Mouse (Mus musculus): ENCODE measurements around the gene Crisp4. TPM values are rescaled to one million over a fixed set of nuclear protein-coding genes. Genes with fewer than 3 reads are reported as not detected.

Crisp4 gene
- total and polyA plus RNA-seq, 2 experiments from 2014 or later = not detected

DNA sequence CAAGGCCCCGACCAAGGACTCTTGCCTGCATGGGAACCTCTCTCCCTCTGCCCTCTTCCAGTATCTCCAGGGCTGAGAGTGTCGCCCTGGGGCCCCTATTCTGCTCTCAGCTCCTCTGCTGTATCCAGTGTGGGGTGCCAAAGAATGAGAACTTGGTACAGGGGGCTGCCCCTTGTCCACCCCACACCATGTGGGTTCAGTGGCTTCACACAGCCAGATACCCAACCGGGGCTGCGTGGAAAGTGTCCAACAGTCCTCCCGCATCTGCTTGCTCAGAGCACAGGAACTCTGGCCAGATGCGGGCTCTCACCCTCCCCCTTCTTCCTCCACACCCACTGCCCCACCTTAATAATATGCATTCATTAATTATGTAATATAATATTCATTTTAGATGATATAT is 13.4 kb upstream of the Crisp4 start:
- 85% methylated on average over 6 of the region's 6 CpGs for WGBS

DNA sequence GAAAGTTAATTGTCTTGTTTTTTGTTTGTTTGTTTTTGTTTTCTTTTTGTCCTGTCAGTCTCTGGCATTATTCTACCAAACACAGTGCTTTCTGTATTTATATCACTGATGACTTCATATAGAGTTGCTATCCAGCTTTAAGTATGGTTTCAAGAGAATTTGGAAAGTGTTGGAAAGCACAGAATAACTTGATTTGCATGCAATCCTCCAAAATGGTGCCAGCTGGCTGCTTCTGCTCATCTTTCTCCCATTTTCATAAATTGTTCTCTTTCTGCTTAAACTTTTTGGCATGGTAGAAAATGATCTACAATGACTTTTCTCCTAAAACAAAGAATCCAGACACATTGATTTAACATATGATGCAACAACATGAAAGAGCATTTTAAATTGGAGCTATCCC is 2.5 kb upstream of the Crisp4 start:
- Histone ChIP-seq H3K27ac (ENCODE audit: low read depth, low read length) (no peak overlapping the region), H3K36me3 (ENCODE audit: insufficient read depth, low read length) (no peaks in the 10 kb centered on the region), H3K27me3 (ENCODE audit: insufficient read depth, low read length) (no peaks in the 10 kb centered on the region), H3K4me1 (ENCODE audit: insufficient read depth, low read length) (no peaks in the 10 kb centered on the region), H3K4me3 (ENCODE audit: low read depth, low read length) (no peak overlapping the region), H3K9ac (replicated peaks; ENCODE audit: low read length, poor library complexity, severe bottlenecking) (no peak overlapping the region), H3K4me2 (ENCODE audit: low read depth, low read length, poor library complexity, severe bottlenecking) (no peak overlapping the region), H3K9me3 (ENCODE audit: low read length) (no peaks in the 10 kb centered on the region)
- no peak for TF ChIP-seq CTCF (IDR thresholded peaks at IDR 0.05)
- ATAC-seq (ENCODE audit: low FRiP score) (no peak), DNase-seq (ENCODE audit: low spot score) (no peak)

More for the DNA sequence above, 13.4 kb upstream of the Crisp4 start:
- Histone ChIP-seq H3K27me3 (ENCODE audit: insufficient read depth, low read length) (no peaks in the 10 kb centered on the region), H3K9ac (replicated peaks; ENCODE audit: low read length, poor library complexity, severe bottlenecking) (no peak overlapping the region), H3K9me3 (ENCODE audit: low read length) (no peaks in the 10 kb centered on the region), H3K4me2 (ENCODE audit: low read depth, low read length, poor library complexity, severe bottlenecking) (no peak overlapping the region), H3K4me1 (ENCODE audit: insufficient read depth, low read length) (no peaks in the 10 kb centered on the region), H3K36me3 (ENCODE audit: insufficient read depth, low read length) (no peaks in the 10 kb centered on the region), H3K27ac (ENCODE audit: low read depth, low read length) (no peak overlapping the region), H3K4me3 (ENCODE audit: low read depth, low read length) (no peak overlapping the region)
- no peak for DNase-seq (ENCODE audit: low spot score)
- no peak for ATAC-seq (ENCODE audit: low FRiP score)
- no peak for TF ChIP-seq CTCF (IDR thresholded peaks at IDR 0.05)

DNA sequence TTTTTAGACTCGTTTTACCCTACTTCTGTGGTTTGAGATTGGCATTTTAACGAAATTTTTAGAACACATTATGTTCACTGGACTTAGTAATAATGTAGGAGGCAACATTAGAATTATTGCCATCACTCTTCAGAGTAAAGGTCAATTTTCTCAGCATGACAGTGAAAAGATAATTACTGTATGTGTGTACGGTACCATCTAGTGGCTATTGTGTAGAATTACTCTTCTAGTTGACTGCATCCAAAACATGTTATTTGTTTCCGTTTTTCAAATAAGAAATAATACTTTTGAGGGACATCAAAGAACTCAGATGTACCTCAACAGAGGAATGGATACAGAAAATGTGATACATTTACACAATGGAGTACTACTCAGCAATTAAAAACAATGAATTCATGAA is 14.0 kb downstream of the Crisp4 start:
- no peaks in the 10 kb centered on the region for H3K4me1 ChIP-seq (ENCODE audit: insufficient read depth, low read length)
- no peak for ATAC-seq (ENCODE audit: low FRiP score)
- WGBS = 65% methylated on average over 4 of the region's 4 CpGs
- no peak overlapping the region for H3K9ac ChIP-seq (replicated peaks; ENCODE audit: low read length, poor library complexity, severe bottlenecking)
- peak; percentile 67 for TF ChIP-seq CTCF (IDR thresholded peaks at IDR 0.05)
- no peaks in the 10 kb centered on the region for H3K36me3 ChIP-seq (ENCODE audit: insufficient read depth, low read length)
- no peak overlapping the region for H3K4me3 ChIP-seq (ENCODE audit: low read depth, low read length)
- no peak overlapping the region for H3K27ac ChIP-seq (ENCODE audit: low read depth, low read length)
- H3K27me3 ChIP-seq (ENCODE audit: insufficient read depth, low read length) = no peaks in the 10 kb centered on the region
- no peak overlapping the region for H3K4me2 ChIP-seq (ENCODE audit: low read depth, low read length, poor library complexity, severe bottlenecking)
- peak; percentile 6 for DNase-seq (ENCODE audit: low spot score)
- no peaks in the 10 kb centered on the region for H3K9me3 ChIP-seq (ENCODE audit: low read length)

DNA sequence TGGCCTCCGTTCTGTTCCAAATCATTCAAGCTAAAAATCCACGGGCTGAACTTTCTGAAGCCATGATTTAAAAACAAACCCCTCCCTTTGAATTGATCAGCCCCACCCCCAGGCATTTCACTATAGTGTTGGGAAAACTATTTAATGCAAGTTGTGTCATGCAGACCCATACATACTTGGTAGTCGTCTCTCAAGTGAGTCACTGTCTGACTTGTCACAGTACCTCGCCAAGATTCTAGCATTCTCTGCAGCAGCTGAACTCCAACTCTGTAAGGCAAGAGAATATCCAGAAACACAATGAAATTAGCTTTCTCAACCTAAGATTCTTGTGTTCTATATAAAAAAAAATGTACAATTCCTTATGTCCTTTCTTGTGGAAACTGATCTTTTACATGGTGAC is 15.7 kb downstream of the Crisp4 start:
- no peak for TF ChIP-seq CTCF (IDR thresholded peaks at IDR 0.05)
- H3K4me1 ChIP-seq (ENCODE audit: insufficient read depth, low read length) = no peaks in the 10 kb centered on the region
- no peak overlapping the region for H3K27ac ChIP-seq (ENCODE audit: low read depth, low read length)
- H3K4me2 ChIP-seq (ENCODE audit: low read depth, low read length, poor library complexity, severe bottlenecking) = no peak overlapping the region
- 78% methylated on average over 4 of the region's 4 CpGs for WGBS
- DNase-seq (ENCODE audit: low spot score) (no peak), ATAC-seq (ENCODE audit: low FRiP score) (no peak)
- H3K9ac ChIP-seq (replicated peaks; ENCODE audit: low read length, poor library complexity, severe bottlenecking) = no peak overlapping the region
- H3K27me3 ChIP-seq (ENCODE audit: insufficient read depth, low read length) = no peaks in the 10 kb centered on the region
- no peak overlapping the region for H3K4me3 ChIP-seq (ENCODE audit: low read depth, low read length)
- H3K36me3 ChIP-seq (ENCODE audit: insufficient read depth, low read length) = no peaks in the 10 kb centered on the region
- H3K9me3 ChIP-seq (ENCODE audit: low read length) = no peaks in the 10 kb centered on the region

DNA sequence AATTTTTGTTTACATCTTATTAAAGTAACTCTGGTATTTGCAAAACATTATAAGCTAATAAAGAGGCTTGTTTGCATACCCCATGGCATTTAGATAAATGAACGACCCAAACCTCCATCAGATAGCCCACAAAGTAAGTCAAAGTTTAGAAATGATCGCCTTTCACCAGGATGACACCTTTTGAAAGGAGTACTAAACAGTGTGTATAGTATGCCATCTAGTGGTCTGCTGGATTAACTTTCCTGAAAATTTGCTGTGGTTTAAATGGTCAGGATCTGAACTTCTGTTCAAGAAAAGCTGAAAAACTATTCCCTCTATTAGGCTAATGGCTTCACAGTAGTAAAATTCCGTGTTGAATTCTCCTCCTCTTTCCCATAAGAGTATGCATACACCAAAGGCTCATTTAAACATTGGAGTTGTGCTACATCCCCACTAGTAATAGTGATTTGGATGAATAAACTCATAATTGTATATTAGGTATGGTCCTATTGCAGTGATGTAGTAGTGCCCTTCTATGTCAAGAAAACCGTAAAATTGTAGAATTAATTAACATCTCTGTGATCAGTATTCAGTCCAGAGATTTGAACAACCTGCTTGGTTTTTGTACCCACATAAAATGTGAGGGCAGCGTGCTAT is 38.9 kb downstream of the Crisp4 start:
- Histone ChIP-seq H3K9ac (replicated peaks; ENCODE audit: low read length, poor library complexity, severe bottlenecking) (no peak overlapping the region), H3K4me2 (ENCODE audit: low read depth, low read length, poor library complexity, severe bottlenecking) (no peak overlapping the region), H3K27me3 (ENCODE audit: insufficient read depth, low read length) (no peaks in the 10 kb centered on the region), H3K4me3 (ENCODE audit: low read depth, low read length) (no peak overlapping the region), H3K4me1 (ENCODE audit: insufficient read depth, low read length) (no peaks in the 10 kb centered on the region), H3K27ac (ENCODE audit: low read depth, low read length) (no peak overlapping the region), H3K36me3 (ENCODE audit: insufficient read depth, low read length) (no peaks in the 10 kb centered on the region), H3K9me3 (ENCODE audit: low read length) (no peaks in the 10 kb centered on the region)
- WGBS = 34% methylated on average over 5 of the region's 5 CpGs
- DNase-seq (ENCODE audit: low spot score) (peak; percentile 82), ATAC-seq (ENCODE audit: low FRiP score) (peak; percentile 75; the same call in 1 of the 2 replicates)
- peak; percentile 87 for TF ChIP-seq CTCF (IDR thresholded peaks at IDR 0.05)

DNA sequence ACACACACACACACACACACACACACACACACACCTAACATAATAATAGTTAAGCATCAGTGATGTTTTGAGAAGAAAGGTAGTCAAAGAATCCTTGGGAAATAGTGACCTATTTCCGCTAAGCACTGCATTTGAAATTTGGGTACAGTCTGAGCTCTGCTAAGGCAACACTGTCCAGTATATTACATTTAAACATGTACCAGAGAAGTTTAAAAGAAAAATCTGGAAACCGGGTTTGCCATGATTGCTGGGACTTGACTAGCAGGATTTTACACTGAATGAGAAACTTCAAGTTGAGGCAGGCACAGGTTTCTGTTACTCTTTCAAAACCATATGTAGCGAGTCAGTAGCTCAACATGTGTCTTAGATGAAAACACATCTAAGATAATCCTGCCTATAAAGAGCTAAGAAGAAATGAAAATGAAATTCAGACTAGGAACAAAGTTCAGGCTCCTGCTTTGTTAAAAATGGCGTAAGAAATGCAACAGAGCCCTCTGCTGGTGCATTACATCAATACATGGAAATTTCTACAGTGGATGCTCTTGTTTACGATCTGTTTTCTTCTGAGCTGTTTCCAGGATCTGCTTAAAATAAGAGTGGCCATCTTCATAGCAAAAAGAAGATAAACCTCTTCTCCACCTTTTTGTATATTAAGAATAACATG is 39.7 kb downstream of the Crisp4 start:
- H3K27me3 ChIP-seq (ENCODE audit: insufficient read depth, low read length) = no peaks in the 10 kb centered on the region
- 34% methylated on average over 5 of the region's 5 CpGs for WGBS
- H3K4me2 ChIP-seq (ENCODE audit: low read depth, low read length, poor library complexity, severe bottlenecking) = no peak overlapping the region
- H3K9me3 ChIP-seq (ENCODE audit: low read length) = no peaks in the 10 kb centered on the region
- no peaks in the 10 kb centered on the region for H3K36me3 ChIP-seq (ENCODE audit: insufficient read depth, low read length)
- peak; percentile 58; the same call in 1 of the 2 replicates for ATAC-seq (ENCODE audit: low FRiP score)
- peak; percentile 84 for TF ChIP-seq CTCF (IDR thresholded peaks at IDR 0.05)
- no peaks in the 10 kb centered on the region for H3K4me1 ChIP-seq (ENCODE audit: insufficient read depth, low read length)
- DNase-seq (ENCODE audit: low spot score) = peak; percentile 74
- H3K27ac ChIP-seq (ENCODE audit: low read depth, low read length) = no peak overlapping the region
- H3K4me3 ChIP-seq (ENCODE audit: low read depth, low read length) = no peak overlapping the region
- no peak overlapping the region for H3K9ac ChIP-seq (replicated peaks; ENCODE audit: low read length, poor library complexity, severe bottlenecking)

Measured in midbrain, postnatal 0 days (tissue).